ENCODE assay signal across 20 mouse cellular contexts in genomic region chr8:81558550-81558949, GRCm38 (mm10).
"Had no signal": no experiment of that assay in that cellular context is flagged by ENCODE, and none has a peak within 500 bp of the region (broad histone marks: within the 10 kb centered on the region; RNA-seq: fewer than 3 reads in every experiment).

No protein-coding gene starts in this region.

- H3K4me1 ChIP-seq: kidney, embryonic 15.5 days; liver, embryonic 13.5 days; midbrain, embryonic 12.5 days had no signal

- ATAC-seq: intestine, postnatal 0 days; midbrain, embryonic 16.5 days had no signal

- H3K9ac ChIP-seq: kidney, embryonic 15.5 days; liver, embryonic 13.5 days; lung, embryonic 14.5 days; midbrain, embryonic 12.5 days had no signal

- H3K36me3 ChIP-seq: kidney, embryonic 15.5 days; liver, embryonic 13.5 days; midbrain, embryonic 12.5 days had no signal

- H3K9me3 ChIP-seq: kidney, embryonic 15.5 days; liver, embryonic 13.5 days; midbrain, embryonic 12.5 days had no signal

- H3K27me3 ChIP-seq: kidney, embryonic 15.5 days; liver, embryonic 13.5 days; midbrain, embryonic 12.5 days had no signal

- DNase-seq: kidney, adult 2 months; kidney, postnatal 10 days; kidney, postnatal 36 days; layer of hippocampus, postnatal 36 days; liver, embryonic 13.5 days; lung, embryonic 14.5 days; lung, postnatal 10 days; lung, postnatal 36 days; right cerebral cortex, adult 18-20 months; right cerebral cortex, postnatal 14 days; right cerebral cortex, postnatal 4 days; thymus, adult 2 months; thymus, postnatal 14 days had no signal

- H3K27ac ChIP-seq: kidney, embryonic 15.5 days; left cerebral cortex, adult 2 months; liver, embryonic 13.5 days; midbrain, embryonic 12.5 days; stomach, postnatal 0 days had no signal

- H3K4me3 ChIP-seq: kidney, embryonic 15.5 days; left cerebral cortex, adult 2 months; liver, embryonic 13.5 days; midbrain, embryonic 12.5 days; myocyte had no signal

- H3K4me2 ChIP-seq: kidney, embryonic 15.5 days; liver, embryonic 13.5 days; lung, embryonic 14.5 days; midbrain, embryonic 12.5 days had no signal
